Mouse (Mus musculus) midbrain, embryonic 12.5 days (tissue): ENCODE measurements at regions not wholly inside any gene's neighbourhood (a gene's known extent, or its start where the extent isn't known, plus 50 kb on each side); places are given as distances from the start of the nearest gene placed in this dataset.

Source experiments
- ATAC-seq: fragments of 200-750 bp; cut with Nextera tagmentation; 2 replicates; pipeline ENCODE4 v1.8.0; 2017; ENCODE audit warnings: low read depth, moderate TSS enrichment, moderate library complexity; ENCODE audit not compliant: low FRiP score
- H3K27ac ChIP-seq: fragments of 300-500 bp; sonication (generic); replicated peaks from 2 replicates; pipeline ENCODE4 v1.5.1; 2016; ENCODE audit warnings: mild to moderate bottlenecking
- H3K27me3 ChIP-seq: fragments of 300-500 bp; sonication (generic); 2 replicates; pipeline ENCODE4 v1.6.1; 2016; ENCODE audit warnings: mild to moderate bottlenecking
- H3K36me3 ChIP-seq: fragments of 300-500 bp; sonication (generic); 2 replicates; pipeline ENCODE4 v1.6.1; 2016
- H3K4me1 ChIP-seq: fragments of 300-500 bp; sonication (generic); 2 replicates; pipeline ENCODE4 v1.6.1; 2016
- H3K4me2 ChIP-seq: fragments of 300-500 bp; sonication (generic); replicated peaks from 2 replicates; pipeline ENCODE4 v1.6.1; 2016; ENCODE audit warnings: mild to moderate bottlenecking, moderate library complexity
- H3K4me3 ChIP-seq: fragments of 300-500 bp; sonication (generic); 2 replicates; pipeline ENCODE4 v1.5.1; 2016; ENCODE audit warnings: mild to moderate bottlenecking
- H3K9ac ChIP-seq: fragments of 300-500 bp; sonication (generic); replicated peaks from 2 replicates; pipeline ENCODE4 v1.6.1; 2016; ENCODE audit warnings: mild to moderate bottlenecking, moderate library complexity
- H3K9me3 ChIP-seq: fragments of 300-500 bp; sonication (generic); 2 replicates; pipeline ENCODE4 v1.6.1; 2016; ENCODE audit warnings: mild to moderate bottlenecking
- WGBS: fragments of 180-500 bp; shearing (Covaris S2); methylation state at CpG from one replicate; pipeline ENCODE4 v1.1.7; 2016; 5-methylcytosine and 5-hydroxymethylcytosine counted together

GRCm38 (mm10) chr3:151893421-151894235, 56.2 kb upstream of the Ptgfr start:
- Histone ChIP-seq H3K4me1 (no peaks in the 10 kb centered on the region), H3K36me3 (no peaks in the 10 kb centered on the region), H3K4me2 (no peak overlapping the region), H3K4me3 (no peak overlapping the region), H3K27ac (no peak overlapping the region), H3K9ac (no peak overlapping the region), H3K27me3 (no peaks in the 10 kb centered on the region), H3K9me3 (no peaks in the 10 kb centered on the region)
- WGBS: 71% methylated on average over 11 of the region's 11 CpGs
- no peak for ATAC-seq

GRCm38 (mm10) chr3:151891760-151892253, 54.4 kb upstream of the Ptgfr start:
- no peaks in the 10 kb centered on the region for H3K27me3 ChIP-seq
- H3K9ac ChIP-seq: no peak overlapping the region
- H3K4me1 ChIP-seq: no peaks in the 10 kb centered on the region
- WGBS: 35% methylated on average over 6 of the region's 6 CpGs
- no peak overlapping the region for H3K27ac ChIP-seq
- no peak overlapping the region for H3K4me3 ChIP-seq
- H3K9me3 ChIP-seq: no peaks in the 10 kb centered on the region
- no peaks in the 10 kb centered on the region for H3K36me3 ChIP-seq
- H3K4me2 ChIP-seq: no peak overlapping the region
- peak; percentile 48 for ATAC-seq

- H3K9me3 ChIP-seq: no peaks in the 10 kb centered on the region
- no peak overlapping the region for H3K27ac ChIP-seq
- H3K4me1 ChIP-seq: no peaks in the 10 kb centered on the region
- H3K4me2 ChIP-seq: no peak overlapping the region
- H3K9ac ChIP-seq: no peak overlapping the region
- H3K36me3 ChIP-seq: no peaks in the 10 kb centered on the region
- 79% methylated on average over 3 of the region's 3 CpGs for WGBS
- no peaks in the 10 kb centered on the region for H3K27me3 ChIP-seq
- no peak overlapping the region for H3K4me3 ChIP-seq
- ATAC-seq: no peak
Observed at GRCm38 (mm10) chr3:151891336-151891735, 53.9 kb upstream of the Ptgfr start.

- WGBS: 69% methylated on average over 8 of the region's 8 CpGs
- H3K4me1 ChIP-seq: no peaks in the 10 kb centered on the region
- no peak overlapping the region for H3K27ac ChIP-seq
- H3K9ac ChIP-seq: no peak overlapping the region
- H3K36me3 ChIP-seq: no peaks in the 10 kb centered on the region
- no peaks in the 10 kb centered on the region for H3K27me3 ChIP-seq
- H3K9me3 ChIP-seq: no peaks in the 10 kb centered on the region
- H3K4me2 ChIP-seq: no peak overlapping the region
- ATAC-seq: no peak
- H3K4me3 ChIP-seq: no peak overlapping the region
Observed at GRCm38 (mm10) chr3:151889738-151890137, 52.3 kb upstream of the Ptgfr start.
